Mouse (Mus musculus) testis, postnatal 10 days (tissue): ENCODE measurements at regions not wholly inside any gene's neighbourhood (a gene's known extent, or its start where the extent isn't known, plus 50 kb on each side); places are given as distances from the start of the nearest gene placed in this dataset.

Source experiments
- DNase-seq: peaks from one replicate; pipeline ENCODE4 v3.0.0; 2021; ENCODE audit warnings: low spot score

DNA sequence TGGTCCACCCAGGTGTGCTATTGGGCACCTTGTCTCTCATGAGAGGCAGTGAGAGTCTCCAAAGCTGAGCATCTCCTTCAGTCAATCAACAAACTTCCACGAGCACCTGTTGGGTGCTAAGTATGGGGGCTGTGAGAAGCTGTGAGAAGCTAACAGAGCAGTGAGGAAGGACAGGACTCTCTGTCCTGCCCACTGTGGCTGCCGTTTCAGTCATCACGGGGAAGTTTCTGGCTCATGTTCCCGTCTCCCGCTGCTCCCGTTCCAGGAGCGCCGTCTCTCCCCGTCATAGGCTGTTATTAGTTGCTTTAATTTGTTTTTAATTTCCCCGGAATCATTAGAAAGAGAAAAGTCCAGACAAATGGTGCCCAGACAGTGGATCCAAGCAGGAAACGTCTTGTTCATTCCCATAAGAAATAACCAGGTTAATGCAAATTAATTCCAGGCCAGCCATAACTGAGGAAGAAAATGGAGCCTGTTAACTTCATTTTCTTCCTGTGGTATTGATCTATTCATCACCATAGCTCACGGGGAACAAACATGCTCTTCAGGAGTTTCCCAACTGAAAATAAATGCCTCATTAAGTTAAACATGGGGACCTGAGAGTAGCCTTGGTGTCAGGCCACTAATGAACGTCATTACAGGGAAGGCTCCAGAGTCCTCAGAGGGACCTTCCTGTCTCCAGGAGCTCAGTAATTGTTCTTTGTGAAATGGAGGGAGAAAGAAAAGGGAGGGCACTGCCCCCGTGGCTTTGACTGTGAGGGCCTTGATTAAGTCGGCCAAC is 70.3 kb downstream of the Matn1 start:
- no peak for DNase-seq

DNA sequence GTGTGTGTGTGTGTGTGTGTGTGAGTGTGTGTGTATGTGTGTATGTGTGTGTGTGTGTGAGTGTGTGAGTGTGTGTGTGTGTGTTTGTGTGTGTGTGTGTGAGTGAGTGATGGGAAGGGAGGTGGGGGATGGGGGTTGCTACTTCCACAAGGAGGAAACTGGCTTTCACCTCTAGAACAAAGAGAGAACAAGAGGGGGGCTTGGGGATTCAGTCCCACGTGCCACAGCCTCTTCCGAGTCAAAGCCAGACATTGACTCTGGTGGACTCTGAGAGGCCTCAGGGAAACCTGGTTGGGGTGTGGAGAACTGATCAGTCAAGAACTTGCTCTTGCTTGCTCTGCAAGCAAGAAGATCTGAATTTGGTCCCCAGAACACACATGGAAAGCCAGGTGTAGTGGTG is 71.0 kb downstream of the Matn1 start:
- DNase-seq: no peak

DNA sequence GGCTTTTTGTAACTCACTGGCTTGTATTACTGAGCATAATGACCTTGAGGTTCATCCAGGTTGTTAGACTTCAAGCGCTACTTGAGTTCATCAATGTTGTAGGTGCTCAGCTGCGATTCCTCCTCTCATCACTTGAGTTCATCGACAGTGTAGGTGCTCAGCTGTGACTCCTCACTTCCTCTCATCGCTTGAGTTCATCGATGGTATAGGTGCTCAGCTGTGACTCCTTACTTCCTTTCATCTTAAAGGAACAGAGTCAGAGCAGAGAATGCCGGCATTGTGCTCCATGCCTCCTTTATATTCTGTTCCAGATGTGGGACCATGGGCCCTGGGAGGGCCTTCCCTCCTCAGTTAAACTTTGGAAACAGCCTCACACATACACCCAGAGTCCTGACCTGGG is 79.4 kb downstream of the Matn1 start:
- DNase-seq: no peak

DNA sequence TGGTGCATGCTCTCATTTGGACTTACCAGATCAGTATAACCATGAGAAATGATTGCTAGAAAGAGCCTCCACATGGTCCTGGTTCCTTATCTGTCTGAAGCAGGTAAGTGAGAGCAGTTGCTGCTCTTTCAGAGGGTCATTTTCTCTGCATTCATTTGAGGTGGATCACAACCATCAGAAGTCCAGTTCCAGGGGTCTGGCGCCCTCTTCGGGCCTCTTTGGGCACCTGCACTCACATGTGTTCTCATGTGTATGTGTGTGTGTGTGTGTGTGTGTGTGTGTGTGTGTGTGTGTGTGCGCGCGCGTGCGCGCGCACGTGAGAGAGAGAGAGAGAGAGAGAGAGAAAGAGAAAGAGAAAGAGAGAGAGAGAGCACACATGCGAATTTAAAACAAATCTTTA is 92.1 kb downstream of the Matn1 start:
- no peak for DNase-seq

DNA sequence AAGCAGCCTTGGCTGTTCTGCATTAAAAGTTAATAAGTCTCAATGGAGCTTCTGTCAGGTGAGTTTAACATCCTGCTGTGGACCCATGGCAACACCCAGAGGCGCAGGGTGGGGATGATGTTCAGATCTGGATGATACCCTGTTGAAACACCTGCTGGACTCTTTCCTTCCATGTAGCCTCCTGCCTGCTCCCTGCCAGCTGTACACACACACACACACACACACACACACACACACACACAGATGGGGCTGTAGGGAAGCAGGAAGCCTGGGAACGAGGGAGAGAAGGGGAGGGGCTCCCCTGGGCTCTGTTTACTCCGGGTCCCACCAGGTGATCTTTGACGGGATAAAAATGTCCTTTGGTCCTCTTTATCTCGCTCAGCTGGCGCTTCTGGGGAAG is 93.0 kb downstream of the Matn1 start:
- no peak for DNase-seq

DNA sequence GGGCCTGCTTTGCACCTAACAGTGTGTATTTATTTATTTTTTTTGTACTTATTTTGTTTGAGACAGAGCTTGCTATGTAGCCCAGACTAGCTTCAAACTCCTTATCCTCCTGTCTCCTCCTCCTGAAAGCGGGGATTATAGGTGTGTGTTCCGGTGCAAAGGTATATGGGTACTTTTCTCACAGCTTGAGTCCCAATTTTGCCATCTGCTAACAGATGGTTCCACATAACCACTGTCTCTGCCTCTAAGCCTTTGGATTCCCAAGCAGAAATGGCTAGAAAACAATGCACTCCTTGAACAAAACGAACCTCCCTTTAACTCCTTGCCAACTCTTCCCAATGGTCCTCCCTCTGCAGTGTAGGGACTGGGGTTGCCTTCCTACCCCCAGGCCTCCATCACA is 95.5 kb downstream of the Matn1 start:
- no peak for DNase-seq

DNA sequence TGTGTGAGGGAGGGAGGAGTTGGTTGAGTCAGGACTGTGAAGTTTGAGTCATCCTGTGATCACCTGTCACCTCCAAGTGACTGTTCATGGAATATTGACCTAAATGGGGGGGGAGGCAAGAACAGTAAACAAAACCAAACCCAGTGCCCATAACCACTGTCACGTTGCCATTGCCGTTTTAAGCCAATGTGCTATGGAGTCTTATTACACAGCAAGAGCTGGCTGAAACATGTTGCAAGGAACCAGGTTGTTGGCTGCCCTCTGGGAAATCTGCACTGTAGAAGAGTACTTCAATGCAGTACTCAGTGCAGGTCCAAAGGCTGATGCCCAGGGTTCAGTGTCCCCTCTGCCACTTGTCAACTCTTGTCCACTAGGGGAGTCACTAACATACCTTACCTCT is 97.0 kb downstream of the Matn1 start:
- DNase-seq: no peak

DNA sequence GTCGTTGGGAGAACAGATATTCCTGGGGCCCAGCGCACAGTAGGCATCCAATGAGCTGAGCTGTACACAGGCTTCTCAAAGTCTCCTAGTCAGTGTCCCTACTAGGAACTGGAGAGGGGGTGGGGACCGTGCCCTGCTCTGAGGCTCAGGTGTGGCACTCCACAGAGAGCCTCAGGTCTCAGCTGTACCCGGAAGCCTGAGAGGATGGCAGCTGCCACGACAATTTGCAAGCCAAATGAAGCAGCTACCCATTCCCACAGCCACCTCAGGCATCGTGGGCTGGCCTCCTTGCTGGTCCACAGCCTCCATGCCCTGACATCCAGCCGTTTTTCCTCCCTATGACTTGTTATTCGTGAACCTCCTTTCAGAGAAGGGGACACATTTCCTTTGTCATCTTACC is 101.9 kb downstream of the Matn1 start:
- no peak for DNase-seq

DNA sequence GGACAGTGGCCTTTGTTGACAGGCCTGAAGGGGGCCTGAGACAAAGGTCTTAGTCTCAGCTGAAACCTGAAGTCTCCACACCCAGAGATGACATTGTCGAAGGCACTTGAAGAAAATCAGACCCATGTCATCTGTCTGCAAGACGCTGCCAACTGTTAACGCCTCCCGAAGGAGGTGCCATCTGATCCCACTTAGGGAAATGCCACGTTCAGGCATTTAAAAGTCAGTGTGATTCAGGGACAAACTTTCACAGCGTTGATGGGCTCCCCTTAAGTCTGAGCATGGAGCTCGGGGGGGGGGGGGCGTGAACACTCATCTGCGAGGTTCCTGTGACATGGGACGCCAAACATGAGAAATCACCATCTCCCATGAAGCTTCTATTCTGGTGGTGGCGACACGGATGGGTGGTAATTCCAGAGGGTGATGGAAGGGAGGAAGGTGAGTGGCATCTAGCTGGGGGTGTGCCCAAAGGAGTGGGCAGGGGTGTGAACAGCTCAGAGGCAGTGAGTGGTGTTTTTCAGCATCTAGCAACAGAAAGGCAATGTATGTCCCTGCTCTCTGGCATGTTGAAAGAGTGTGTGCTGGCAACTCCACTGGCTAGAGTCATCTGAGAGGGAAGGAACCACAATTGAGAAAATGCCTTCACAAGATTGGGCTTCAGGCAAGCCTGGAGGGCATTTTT is 102.9 kb downstream of the Matn1 start:
- no peak for DNase-seq

DNA sequence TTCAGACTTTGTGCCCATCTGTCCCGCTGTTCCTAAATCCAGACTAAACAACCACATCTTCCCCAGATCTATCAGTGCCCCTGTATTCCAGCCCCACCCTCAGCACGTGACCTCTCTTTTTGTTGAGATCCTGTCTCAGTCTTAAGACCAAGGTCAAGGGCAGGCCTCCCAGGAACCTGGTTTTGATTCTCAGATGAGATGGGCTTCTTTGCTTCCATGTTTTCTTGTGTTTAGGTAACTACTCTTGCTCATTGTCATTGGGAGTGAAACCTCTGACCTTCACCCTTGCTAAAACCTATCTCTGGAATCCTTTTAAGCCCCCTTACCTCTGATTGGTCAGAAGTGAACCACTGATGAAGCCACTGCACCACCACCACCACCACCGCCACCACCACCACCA is 112.1 kb downstream of the Matn1 start:
- no peak for DNase-seq

DNA sequence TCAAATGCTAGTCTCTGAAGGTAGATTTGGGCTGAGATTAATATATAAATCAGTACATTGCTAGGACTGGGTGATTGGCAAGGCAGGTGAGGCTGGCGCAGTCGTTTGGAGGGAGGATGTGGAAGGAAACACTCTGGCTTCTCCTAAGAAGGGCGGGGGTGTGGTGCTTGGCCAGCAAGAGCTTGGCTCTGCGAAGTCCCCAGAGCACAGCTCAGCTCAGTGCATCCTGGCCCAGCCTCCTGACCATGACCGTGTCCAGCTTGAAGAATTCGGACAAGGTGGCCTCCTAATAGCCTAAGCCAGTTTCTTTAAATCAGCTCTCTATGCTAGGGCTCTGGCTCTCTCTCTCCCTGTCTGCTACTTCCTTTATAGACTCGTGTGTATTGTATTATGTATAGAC is 115.4 kb downstream of the Matn1 start:
- peak; percentile 48 for DNase-seq

DNA sequence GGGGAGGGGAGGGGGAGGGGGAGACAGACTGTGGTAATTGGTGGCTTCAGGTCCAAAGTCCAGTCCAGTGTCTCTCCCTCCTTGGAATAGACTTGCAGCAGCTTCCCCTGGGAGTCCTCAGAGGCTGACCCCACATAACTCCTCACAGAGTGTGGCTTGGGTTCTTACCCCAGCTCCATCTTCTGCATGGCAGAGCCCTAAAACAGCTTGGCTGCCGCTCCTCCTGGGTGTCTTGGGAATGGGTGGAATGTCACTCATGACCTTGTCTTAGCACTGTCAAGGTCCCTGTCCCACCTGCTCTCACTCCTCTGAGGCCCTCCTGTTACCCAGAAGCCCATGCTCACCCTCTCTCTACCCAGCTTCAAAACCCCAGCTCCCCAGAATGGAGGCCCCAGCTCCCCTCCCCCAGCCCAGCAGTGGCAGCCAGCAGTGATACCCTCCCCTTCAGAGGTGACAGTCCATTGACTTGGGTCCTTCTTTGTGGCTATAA is 116.1 kb downstream of the Matn1 start:
- DNase-seq: no peak

DNA sequence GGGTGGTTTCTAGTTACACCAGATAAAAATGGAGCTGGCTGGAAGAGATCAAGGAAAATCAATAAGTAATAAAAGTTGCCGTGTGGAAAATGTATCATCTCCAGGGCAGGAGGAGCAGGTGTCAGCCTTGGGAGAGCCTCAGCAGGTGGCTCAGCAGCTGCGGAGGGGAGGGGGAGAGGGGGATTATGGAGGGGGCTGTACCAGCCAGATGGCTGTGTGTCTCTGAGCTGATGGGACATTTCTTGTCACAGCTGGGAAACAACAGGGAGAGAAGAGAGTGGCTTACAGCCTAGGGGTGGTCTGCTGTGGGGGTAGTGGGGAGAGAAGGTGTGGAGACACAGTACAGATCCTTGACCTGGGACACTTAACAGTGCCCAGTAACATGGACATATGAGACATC is 116.5 kb downstream of the Matn1 start:
- DNase-seq: no peak

DNA sequence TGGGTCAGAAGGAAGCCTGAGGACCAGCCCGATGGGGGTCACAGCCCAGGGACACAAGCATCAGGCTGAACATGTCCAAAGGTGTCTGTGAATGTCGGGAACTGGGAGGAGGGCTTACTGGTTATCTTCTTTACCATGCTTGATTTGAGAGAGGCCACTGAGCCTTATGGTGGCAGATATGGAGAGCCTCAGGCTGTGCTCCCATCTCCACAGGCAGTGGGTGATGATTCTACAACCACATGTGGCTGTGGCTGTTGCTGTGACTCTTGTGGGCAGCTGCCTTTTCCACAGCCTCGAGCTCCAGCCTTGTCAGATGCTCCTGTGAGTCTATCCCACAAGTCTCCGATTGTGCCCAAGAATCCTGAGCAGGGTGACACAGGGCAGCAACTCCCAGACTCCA is 118.4 kb downstream of the Matn1 start:
- no peak for DNase-seq

DNA sequence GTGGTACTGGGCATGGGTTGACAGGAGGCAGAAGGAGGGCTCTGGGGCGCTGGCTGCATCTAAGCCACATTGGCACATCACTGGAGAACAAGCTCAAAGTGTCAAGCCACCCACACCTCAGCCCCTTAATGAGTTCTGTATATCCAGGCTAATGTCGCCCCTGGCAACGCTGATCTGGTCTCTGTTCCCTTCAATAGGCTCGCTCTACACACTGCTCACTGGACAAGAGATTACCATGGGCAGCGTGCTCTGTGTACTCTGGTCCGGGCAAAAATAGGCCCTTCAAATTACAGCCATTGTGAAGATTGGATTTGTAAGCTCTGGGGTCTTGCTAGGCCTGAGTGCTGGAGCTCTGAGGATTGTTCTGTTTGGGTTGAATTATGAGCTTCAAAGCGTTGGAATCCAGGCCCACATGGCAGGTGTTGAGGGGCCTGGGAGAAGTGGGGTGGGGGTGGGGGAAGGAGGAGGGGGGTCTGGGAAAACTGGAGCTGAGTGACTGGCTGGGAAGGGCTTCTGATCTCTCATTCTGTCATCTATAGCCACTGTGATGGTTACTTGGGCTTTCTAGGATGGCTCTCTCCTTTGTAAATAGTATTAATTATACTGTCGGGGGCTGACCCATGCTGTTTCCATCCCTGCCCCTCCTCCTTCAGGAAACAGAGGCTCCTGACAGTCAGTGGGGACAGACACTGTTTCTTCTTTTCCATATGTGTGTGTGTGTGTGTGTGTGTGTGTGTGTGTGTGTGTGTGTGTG is 122.2 kb downstream of the Matn1 start:
- DNase-seq: no peak

DNA sequence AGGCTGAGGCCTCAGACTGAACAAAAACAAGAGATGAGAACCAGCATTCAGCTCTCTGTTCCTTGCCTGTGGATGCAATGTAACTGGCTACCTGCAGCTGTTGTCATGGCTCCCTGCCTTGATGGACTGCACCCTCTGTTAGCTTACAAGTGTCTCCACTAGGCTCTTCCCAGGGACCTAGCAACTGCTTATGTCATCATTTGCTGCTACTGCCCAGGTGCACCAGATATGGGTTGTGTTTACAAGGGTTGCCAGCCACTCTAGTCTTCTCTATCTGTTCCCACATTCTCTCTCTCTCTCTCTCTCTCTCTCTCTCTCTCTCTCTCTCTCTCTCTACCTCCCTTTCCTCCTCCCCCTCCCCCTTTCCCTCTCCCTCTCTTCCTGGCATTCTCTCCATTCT is 126.4 kb downstream of the Matn1 start:
- no peak for DNase-seq

DNA sequence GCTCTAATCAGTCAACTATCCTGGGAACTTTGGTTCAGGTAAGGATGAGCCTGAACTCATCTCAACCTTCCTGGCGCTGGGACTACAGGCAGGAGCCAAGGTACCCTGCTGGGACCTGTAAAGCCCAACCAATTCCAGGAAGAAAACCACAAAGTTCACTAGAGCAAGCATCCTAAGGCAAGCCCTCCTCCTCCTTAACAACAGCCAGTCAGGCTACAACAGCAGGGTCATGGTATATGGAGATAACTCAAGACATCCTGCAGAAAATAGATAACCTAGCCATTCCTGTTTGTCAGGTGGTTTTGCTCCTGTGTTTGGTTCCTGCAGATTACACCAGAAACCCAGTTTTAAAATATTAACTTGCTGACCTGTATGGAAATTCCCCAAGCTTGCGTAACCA is 128.4 kb downstream of the Matn1 start:
- no peak for DNase-seq

DNA sequence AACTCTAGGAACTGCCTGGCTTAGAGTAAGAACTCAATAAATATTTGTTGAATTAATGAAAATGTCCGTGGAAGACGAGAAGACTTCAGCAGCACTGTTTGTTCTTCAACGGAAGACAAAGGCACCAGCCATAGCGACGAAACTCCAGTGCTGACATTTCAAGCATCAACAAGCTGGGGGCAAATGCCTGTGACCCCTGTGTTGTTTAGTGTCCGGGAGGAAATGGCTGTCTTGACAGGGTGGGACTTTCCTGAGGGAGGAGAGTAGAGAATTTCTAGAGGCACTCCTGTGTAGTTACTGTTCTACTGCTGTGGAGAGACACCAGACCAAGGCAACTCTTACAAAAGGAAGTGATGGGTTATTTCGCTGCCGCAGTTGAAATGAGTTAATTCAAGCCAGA is 129.2 kb downstream of the Matn1 start:
- DNase-seq: no peak

DNA sequence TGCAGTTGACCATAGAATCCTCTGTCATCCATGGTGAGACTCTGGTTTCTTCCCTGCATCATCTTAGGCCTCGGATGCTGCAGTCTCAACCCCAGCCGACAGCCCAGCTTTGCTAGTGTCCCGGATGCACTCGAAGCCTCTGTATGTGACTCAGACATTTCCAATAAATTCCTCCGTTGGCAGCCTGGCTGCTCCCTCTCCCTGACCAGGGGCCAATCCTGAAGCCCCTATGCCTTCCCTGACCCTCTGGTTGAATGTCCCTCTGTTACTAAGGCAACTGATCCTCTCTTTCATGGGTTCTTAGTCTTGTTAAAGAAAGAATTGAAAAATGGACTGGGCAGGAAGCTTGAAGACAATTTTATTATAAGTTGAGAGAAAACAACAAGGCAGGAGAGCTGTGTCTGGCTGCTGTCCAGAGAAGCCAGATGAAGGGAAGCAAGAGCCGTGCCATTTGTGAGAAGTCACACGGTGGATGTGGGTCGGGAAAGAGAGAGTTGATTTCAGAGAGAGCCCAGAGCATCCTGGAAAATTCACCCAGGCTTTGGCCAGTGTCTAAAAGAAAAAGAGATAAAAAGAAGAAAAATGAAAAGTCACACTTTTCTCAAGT is 131.2 kb downstream of the Matn1 start:
- no peak for DNase-seq

DNA sequence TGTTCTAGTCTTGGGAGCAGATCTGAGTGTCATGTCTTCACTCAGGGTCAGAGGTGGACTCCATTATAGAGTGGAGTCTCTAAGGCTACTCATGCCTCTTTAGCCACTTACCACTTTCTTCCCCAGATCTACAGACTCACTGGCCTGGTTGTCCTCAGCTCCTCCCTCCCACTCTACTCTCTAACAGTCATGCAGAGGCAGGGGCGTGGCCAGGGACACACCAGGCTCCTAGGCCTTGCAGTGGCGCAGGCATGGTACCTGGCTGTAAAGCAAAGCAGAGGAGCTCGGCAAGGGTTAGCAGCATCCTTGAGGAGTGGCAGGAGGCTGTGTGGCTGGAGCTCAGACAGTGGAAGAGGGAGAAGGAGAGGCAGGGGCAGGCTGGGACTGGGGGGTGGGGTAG is 132.4 kb downstream of the Matn1 start:
- no peak for DNase-seq

DNA sequence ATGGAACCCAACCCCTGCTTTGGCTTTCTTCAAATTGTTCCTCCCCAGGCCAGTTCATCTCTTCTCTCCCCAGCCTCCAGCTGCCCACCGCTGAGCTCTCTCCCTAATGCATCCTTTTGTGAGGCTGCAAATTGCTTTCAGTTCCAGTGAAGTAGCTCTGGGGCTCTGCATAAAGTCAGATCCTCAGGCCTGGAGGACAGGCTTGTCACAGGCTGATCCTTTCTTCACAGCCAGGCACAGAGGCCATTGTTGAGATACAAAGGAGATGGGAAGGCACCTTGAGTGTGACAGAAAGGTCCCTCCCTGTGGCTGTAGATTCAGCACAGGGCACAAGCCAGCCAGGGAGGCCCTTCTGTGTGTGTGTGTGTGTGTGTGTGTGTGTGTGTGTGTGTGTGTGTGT is 135.9 kb downstream of the Matn1 start:
- no peak for DNase-seq

DNA sequence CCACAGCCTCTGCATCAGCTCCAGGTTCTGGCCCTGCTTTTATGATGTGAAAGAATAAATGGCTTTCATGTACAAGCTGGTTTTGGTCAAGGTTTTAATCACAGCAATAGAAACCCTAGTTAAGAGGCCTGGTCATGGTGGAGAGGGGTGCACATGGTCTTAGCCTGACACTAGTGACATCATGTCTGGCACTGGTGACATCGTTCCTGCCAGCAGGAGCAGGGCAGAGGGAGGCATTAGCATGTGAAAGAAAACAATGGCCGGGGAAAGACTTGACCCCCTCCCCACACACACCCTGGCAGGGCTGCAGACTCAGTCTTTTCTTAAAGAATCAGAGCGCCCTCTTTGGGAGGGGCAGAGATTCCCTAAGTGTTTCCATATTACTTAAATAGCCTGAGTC is 139.2 kb downstream of the Matn1 start:
- no peak for DNase-seq

DNA sequence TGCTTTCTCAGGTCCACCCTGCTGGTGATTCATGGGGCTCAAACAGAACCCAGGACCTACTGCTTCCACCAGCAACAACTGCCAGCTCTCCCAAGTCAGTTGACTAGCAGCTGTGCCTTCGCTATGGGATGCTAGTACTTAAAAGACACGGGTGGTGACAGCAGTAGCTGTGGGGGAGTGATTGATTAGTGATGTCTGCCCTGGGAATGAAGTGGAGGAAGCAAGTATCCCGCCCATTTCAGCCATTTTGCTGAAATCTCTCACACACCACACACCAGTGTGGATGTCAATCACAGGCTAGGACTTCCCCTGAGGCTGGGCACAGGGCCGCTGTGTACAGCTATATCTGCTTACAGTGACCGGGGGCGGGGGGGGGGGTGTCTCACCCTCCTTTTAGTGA is 153.2 kb downstream of the Matn1 start:
- no peak for DNase-seq
